ENCODE assay signal across 8 mouse cellular contexts in the genomic region with DNA sequence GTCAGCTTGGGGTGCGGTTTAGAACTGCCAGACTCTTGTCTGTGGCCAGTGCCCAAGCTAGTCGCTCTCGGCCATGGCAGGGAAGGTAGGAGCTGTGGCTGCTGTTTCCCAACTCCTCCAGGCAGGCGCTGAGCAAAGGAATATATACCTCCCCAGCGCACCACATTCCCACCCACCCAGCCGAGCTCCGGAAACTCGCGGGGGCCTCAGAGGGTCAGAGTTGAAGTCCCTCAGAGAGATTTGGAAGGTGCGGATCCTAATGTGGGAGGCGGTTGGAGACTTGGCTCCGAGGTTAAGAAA. TPM values are rescaled to one million over a fixed set of nuclear protein-coding genes. Genes with fewer than 3 reads are reported as not detected.
A peak's percentile ranks its signal among the peaks of the same experiment; 100 is the strongest.
DNase-seq lines count a peak whose midpoint lies in the region; ATAC-seq and TF ChIP-seq lines count a peak whose summit lies in the region.

No protein-coding gene starts in this region.

- DNase-seq in kidney, adult 2 months: no peak
- no peak for DNase-seq in kidney, postnatal 10 days
- DNase-seq in frontal cortex, postnatal 14 days (ENCODE audit: low spot score in 2 of 2): no peak
- no peak for DNase-seq in right cerebral cortex, postnatal 10 days (ENCODE audit: low spot score in 2 of 2)
- no peak for DNase-seq in yolk sac, embryonic 10.5 days (ENCODE audit: low spot score)

- H3K9ac ChIP-seq in hindbrain, embryonic 12.5 days: peak overlapping the region; percentile 65
- peak overlapping the region; percentile 50 for H3K9ac ChIP-seq in midbrain, embryonic 12.5 days (replicated peaks)

- H3K4me2 ChIP-seq in hindbrain, embryonic 12.5 days (replicated peaks): peak overlapping the region; percentile 83
- H3K4me2 ChIP-seq in midbrain, embryonic 12.5 days (replicated peaks): peak overlapping the region; percentile 73

- no peaks in the 10 kb centered on the region for H3K36me3 ChIP-seq in kidney, adult 2 months (ENCODE audit: control insufficient read depth, insufficient read depth, low read length)
- no peaks in the 10 kb centered on the region for H3K36me3 ChIP-seq in hindbrain, embryonic 12.5 days
- H3K36me3 ChIP-seq in midbrain, embryonic 12.5 days: no peaks in the 10 kb centered on the region

- 13% methylated on average over 12 of the region's 12 CpGs for WGBS in kidney, adult 2 months
- WGBS in hindbrain, embryonic 12.5 days: 25% methylated on average over 12 of the region's 12 CpGs
- 22% methylated on average over 12 of the region's 12 CpGs for WGBS in midbrain, embryonic 12.5 days

- peak overlapping the region; percentile 55 for H3K4me3 ChIP-seq in kidney, adult 2 months (ENCODE audit: insufficient read depth, low read depth, low read length)
- peak overlapping the region; percentile 60 for H3K4me3 ChIP-seq in brown adipose tissue, adult 24 weeks (ENCODE audit: insufficient read depth, low read depth, low read length)
- H3K4me3 ChIP-seq in hindbrain, embryonic 12.5 days: peak overlapping the region; percentile 53
- peak overlapping the region; percentile 53 for H3K4me3 ChIP-seq in midbrain, embryonic 12.5 days

- no peak for TF ChIP-seq CTCF in kidney, adult 2 months (conservative IDR thresholded peaks at IDR 0.05; ENCODE audit: insufficient read depth, insufficient read length, low read depth, low read length)

- ATAC-seq in hindbrain, embryonic 12.5 days (ENCODE audit: low FRiP score): no peak; the same call in 1 of the 2 replicates
- no peak for ATAC-seq in midbrain, embryonic 12.5 days (ENCODE audit: low FRiP score, low read depth)

- no peaks in the 10 kb centered on the region for H3K4me1 ChIP-seq in kidney, adult 2 months (ENCODE audit: control insufficient read depth, insufficient read depth, low read length)
- H3K4me1 ChIP-seq in brown adipose tissue, adult 24 weeks (ENCODE audit: control insufficient read depth, insufficient read depth, insufficient read length, low read length): no peaks in the 10 kb centered on the region
- H3K4me1 ChIP-seq in hindbrain, embryonic 12.5 days: 0 out of 2 replicates have a peak, but pooled peaks cover 5% of the 10 kb centered on the region
- H3K4me1 ChIP-seq in midbrain, embryonic 12.5 days: peaks cover 4% of the 10 kb centered on the region

- H3K27me3 ChIP-seq in kidney, adult 2 months (replicated peaks; ENCODE audit: control insufficient read depth, insufficient read depth, low read length): no peaks in the 10 kb centered on the region
- no peaks in the 10 kb centered on the region for H3K27me3 ChIP-seq in hindbrain, embryonic 12.5 days
- no peaks in the 10 kb centered on the region for H3K27me3 ChIP-seq in midbrain, embryonic 12.5 days

- no peak for TF ChIP-seq POLR2A in kidney, adult 2 months (IDR thresholded peaks at IDR 0.05; ENCODE audit: low read depth, low read length)

- no peak overlapping the region for H3K27ac ChIP-seq in kidney, adult 2 months (ENCODE audit: insufficient read depth, low read depth, low read length)
- no peak overlapping the region for H3K27ac ChIP-seq in brown adipose tissue, adult 24 weeks (replicated peaks; ENCODE audit: low read depth, low read length)
- no peak overlapping the region for H3K27ac ChIP-seq in hindbrain, embryonic 12.5 days
- no peak overlapping the region for H3K27ac ChIP-seq in midbrain, embryonic 12.5 days (replicated peaks)

- H3K9me3 ChIP-seq in hindbrain, embryonic 12.5 days (replicated peaks): no peaks in the 10 kb centered on the region
- H3K9me3 ChIP-seq in midbrain, embryonic 12.5 days: no peaks in the 10 kb centered on the region

RNA-seq across cellular contexts. Expression of a gene that starts 8.9 kb away (rescaled TPM):
- polyA plus RNA-seq in kidney, adult 2 months (2012; rRNA removed): not detected in 2 replicates
- polyA plus RNA-seq in brown adipose tissue, adult 24 weeks (2012; ENCODE audit: insufficient read depth, insufficient read length, missing spikeins): not detected in 2 replicates
- polyA plus RNA-seq in hindbrain, embryonic 12.5 days (2016; fragmentation: Nextera tagmentation; extraction: Ambion mirVana): not detected in 2 replicates
- not detected in 2 replicates for polyA plus RNA-seq in midbrain, embryonic 12.5 days (2016; fragmentation: Nextera tagmentation; extraction: Ambion mirVana)
